Mouse (Mus musculus): ENCODE results near the gene Gm49333. TPM values are rescaled to one million over a fixed set of nuclear protein-coding genes. Genes with fewer than 3 reads are reported as not detected.

Gene Gm49333
- polyA plus RNA-seq, 1 experiment from 2014 or later, result 0.70 TPM

- Histone ChIP-seq H3K9ac (ENCODE audit: low read depth, low read length) (no peak overlapping the region), H3K4me1 (ENCODE audit: control insufficient read depth, insufficient read depth, low read length) (peaks cover 8% of the 10 kb centered on the region), H3K9me3 (ENCODE audit: control insufficient read depth, low read length) (no peaks in the 10 kb centered on the region), H3K27ac (replicated peaks; ENCODE audit: low read depth, low read length) (no peak overlapping the region), H3K4me3 (ENCODE audit: low read depth, low read length) (no peak overlapping the region), H3K4me2 (ENCODE audit: low read depth, low read length) (no peak overlapping the region), H3K36me3 (ENCODE audit: control insufficient read depth, insufficient read depth, low read length) (peaks cover 67% of the 10 kb centered on the region), H3K27me3 (replicated peaks; ENCODE audit: control insufficient read depth, insufficient read depth, low read length) (no peaks in the 10 kb centered on the region)
- 85% methylated on average over 3 of the region's 3 CpGs for WGBS
- DNase-seq (ENCODE audit: low spot score) (no peak), ATAC-seq (ENCODE audit: low read depth) (no peak)
These were observed 79.4 kb downstream of the Gm49333 start for GRCm38 (mm10) chr16:20690774-20691173.

GRCm38 (mm10) chr16:20691617-20692016 is 80.2 kb downstream of the Gm49333 start:
- 63% methylated on average over 1 of the region's 1 CpGs for WGBS
- H3K36me3 ChIP-seq (ENCODE audit: control insufficient read depth, insufficient read depth, low read length), result peaks cover 58% of the 10 kb centered on the region
- no peak overlapping the region for H3K4me2 ChIP-seq (ENCODE audit: low read depth, low read length)
- ATAC-seq (ENCODE audit: low read depth) (no peak), DNase-seq (ENCODE audit: low spot score) (no peak)
- H3K27me3 ChIP-seq (replicated peaks; ENCODE audit: control insufficient read depth, insufficient read depth, low read length), result no peaks in the 10 kb centered on the region
- H3K4me3 ChIP-seq (ENCODE audit: low read depth, low read length), result no peak overlapping the region
- H3K9me3 ChIP-seq (ENCODE audit: control insufficient read depth, low read length), result no peaks in the 10 kb centered on the region
- no peak overlapping the region for H3K9ac ChIP-seq (ENCODE audit: low read depth, low read length)
- H3K4me1 ChIP-seq (ENCODE audit: control insufficient read depth, insufficient read depth, low read length), result peaks cover 15% of the 10 kb centered on the region
- H3K27ac ChIP-seq (replicated peaks; ENCODE audit: low read depth, low read length), result no peak overlapping the region

GRCm38 (mm10) chr16:20692241-20692965 is 81.0 kb downstream of the Gm49333 start:
- ATAC-seq (ENCODE audit: low read depth), result no peak
- Histone ChIP-seq H3K4me1 (ENCODE audit: control insufficient read depth, insufficient read depth, low read length) (peaks cover 15% of the 10 kb centered on the region), H3K27me3 (replicated peaks; ENCODE audit: control insufficient read depth, insufficient read depth, low read length) (no peaks in the 10 kb centered on the region), H3K9ac (ENCODE audit: low read depth, low read length) (peak overlapping the region; percentile 79; the same call in 1 of the 2 replicates), H3K27ac (replicated peaks; ENCODE audit: low read depth, low read length) (peak overlapping the region; percentile 92), H3K36me3 (ENCODE audit: control insufficient read depth, insufficient read depth, low read length) (peaks cover 51% of the 10 kb centered on the region), H3K9me3 (ENCODE audit: control insufficient read depth, low read length) (no peaks in the 10 kb centered on the region), H3K4me3 (ENCODE audit: low read depth, low read length) (peak overlapping the region; percentile 63), H3K4me2 (ENCODE audit: low read depth, low read length) (peak overlapping the region; percentile 94)
- no peak for DNase-seq (ENCODE audit: low spot score)
- WGBS, result 36% methylated on average over 16 of the region's 16 CpGs

GRCm38 (mm10) chr16:20693111-20693701 is 81.8 kb downstream of the Gm49333 start, which contains the start of gene Fam131a:
Gene Fam131a, plus strand, starts transcription at chr16:20693241.
- no peaks in the 10 kb centered on the region for H3K9me3 ChIP-seq (ENCODE audit: control insufficient read depth, low read length)
- H3K9ac ChIP-seq (ENCODE audit: low read depth, low read length), result peak within 1 kb of the TSS; percentile 79
- ATAC-seq (ENCODE audit: low read depth) (peak; percentile 94), DNase-seq (ENCODE audit: low spot score) (peak; percentile 96)
- H3K4me2 ChIP-seq (ENCODE audit: low read depth, low read length), result peak within 1 kb of the TSS; percentile 94
- peaks cover 43% of the 10 kb centered on the region for H3K36me3 ChIP-seq (ENCODE audit: control insufficient read depth, insufficient read depth, low read length)
- H3K4me1 ChIP-seq (ENCODE audit: control insufficient read depth, insufficient read depth, low read length), result peaks cover 15% of the 10 kb centered on the region
- H3K4me3 ChIP-seq (ENCODE audit: low read depth, low read length), result peak within 1 kb of the TSS; percentile 63
- H3K27me3 ChIP-seq (replicated peaks; ENCODE audit: control insufficient read depth, insufficient read depth, low read length), result no peaks in the 10 kb centered on the region
- H3K27ac ChIP-seq (replicated peaks; ENCODE audit: low read depth, low read length), result peak within 1 kb of the TSS; percentile 92
- WGBS, result under 1% methylated on average over 30 of the region's 37 CpGs

GRCm38 (mm10) chr16:20694781-20695180 is 83.4 kb downstream of the Gm49333 start:
- Histone ChIP-seq H3K9me3 (ENCODE audit: control insufficient read depth, low read length) (no peaks in the 10 kb centered on the region), H3K4me3 (ENCODE audit: low read depth, low read length) (peak overlapping the region; percentile 37; the same call in 1 of the 2 replicates), H3K27me3 (replicated peaks; ENCODE audit: control insufficient read depth, insufficient read depth, low read length) (no peaks in the 10 kb centered on the region), H3K9ac (ENCODE audit: low read depth, low read length) (no peak overlapping the region), H3K4me2 (ENCODE audit: low read depth, low read length) (peak overlapping the region; percentile 74; the same call in 1 of the 2 replicates), H3K36me3 (ENCODE audit: control insufficient read depth, insufficient read depth, low read length) (peaks cover 34% of the 10 kb centered on the region), H3K27ac (replicated peaks; ENCODE audit: low read depth, low read length) (peak overlapping the region; percentile 63; the same call in 1 of the 2 replicates), H3K4me1 (ENCODE audit: control insufficient read depth, insufficient read depth, low read length) (peaks cover 15% of the 10 kb centered on the region)
- ATAC-seq (ENCODE audit: low read depth), result no peak
- peak; percentile 59 for DNase-seq (ENCODE audit: low spot score)
- WGBS, result 71% methylated on average over 8 of the region's 8 CpGs

MicroRNA genes within 50 kb of the gene (microRNA counts, 519-probe panel; counts per million panel counts)
- microRNA mmu-miR-1224, result 2,620 counts per million, percentile 55 among the panel's probes with 10 or more counts

Small RNA genes lying within 50 kb of the gene (microRNA-seq; reads per million reads assigned to microRNA genes)
- 7.0 reads per million, percentile 25 among the genes with 10 or more reads in this experiment for gene Mir1224 (ENCODE audit: borderline number of aligned reads)

Other genes starting within 250 kb of the Gm49333 start
- gene Abcc5, start 185.2 kb upstream of the Gm49333 start, polyA plus RNA-seq (2014; fragmentation: Nextera tagmentation; extraction: Ambion mirVana), result 63.5 and 63.8 TPM in 2 replicates
- 82.4 and 88.0 TPM in 2 replicates for gene Eif2b5, start 112.8 kb upstream of the Gm49333 start, polyA plus RNA-seq (2014; fragmentation: Nextera tagmentation; extraction: Ambion mirVana)
- 26.5 and 30.8 TPM in 2 replicates for gene Dvl3, start 94.6 kb upstream of the Gm49333 start, polyA plus RNA-seq (2014; fragmentation: Nextera tagmentation; extraction: Ambion mirVana)
- gene Ap2m1, start 76.1 kb upstream of the Gm49333 start, polyA plus RNA-seq (2014; fragmentation: Nextera tagmentation; extraction: Ambion mirVana), result 573 and 628 TPM in 2 replicates
- 54.2 and 61.5 TPM in 2 replicates for gene Abcf3, start 63.0 kb upstream of the Gm49333 start, polyA plus RNA-seq (2014; fragmentation: Nextera tagmentation; extraction: Ambion mirVana)
- gene Vwa5b2, start 22.1 kb upstream of the Gm49333 start, polyA plus RNA-seq (2014; fragmentation: Nextera tagmentation; extraction: Ambion mirVana), result 2.2 and 3.1 TPM in 2 replicates
- gene Eef1akmt4, start within 50 bp of the Gm49333 start, polyA plus RNA-seq (2014; fragmentation: Nextera tagmentation; extraction: Ambion mirVana), result 33.1 and 36.3 TPM in 2 replicates
- 40.2 and 40.6 TPM in 2 replicates for gene Alg3, start 125 bp downstream of the Gm49333 start, polyA plus RNA-seq (2014; fragmentation: Nextera tagmentation; extraction: Ambion mirVana)
- 2.1 and 3.0 TPM in 2 replicates for gene Camk2n2, start 9.7 kb downstream of the Gm49333 start, polyA plus RNA-seq (2014; fragmentation: Nextera tagmentation; extraction: Ambion mirVana)
- 3.3 and 5.0 TPM in 2 replicates for gene Ece2, start 18.2 kb downstream of the Gm49333 start, polyA plus RNA-seq (2014; fragmentation: Nextera tagmentation; extraction: Ambion mirVana)
- 278 and 312 TPM in 2 replicates for gene Psmd2, start 40.0 kb downstream of the Gm49333 start, polyA plus RNA-seq (2014; fragmentation: Nextera tagmentation; extraction: Ambion mirVana)
- 153 and 157 TPM in 2 replicates for gene Eif4g1, start 56.7 kb downstream of the Gm49333 start, polyA plus RNA-seq (2014; fragmentation: Nextera tagmentation; extraction: Ambion mirVana)
- 10.9 and 11.2 TPM in 2 replicates for gene Fam131a, start 81.6 kb downstream of the Gm49333 start, polyA plus RNA-seq (2014; fragmentation: Nextera tagmentation; extraction: Ambion mirVana)
- gene Polr2h, start 106.1 kb downstream of the Gm49333 start, polyA plus RNA-seq (2014; fragmentation: Nextera tagmentation; extraction: Ambion mirVana), result 107 and 115 TPM in 2 replicates
- 11.9 and 13.3 TPM in 2 replicates for gene Clcn2, start 106.1 kb downstream of the Gm49333 start, polyA plus RNA-seq (2014; fragmentation: Nextera tagmentation; extraction: Ambion mirVana)
- gene Chrd, start 121.5 kb downstream of the Gm49333 start, polyA plus RNA-seq (2014; fragmentation: Nextera tagmentation; extraction: Ambion mirVana), result 9.1 and 11.7 TPM in 2 replicates
- gene Thpo, start 122.9 kb downstream of the Gm49333 start, polyA plus RNA-seq (2014; fragmentation: Nextera tagmentation; extraction: Ambion mirVana), result 0.54 and 0.89 TPM in 2 replicates

Data from embryonic facial prominence, embryonic 14.5 days (tissue).